Mouse (Mus musculus) heart, postnatal 10 days (tissue): ENCODE results near the gene Rph3a. TPM values are rescaled to one million over a fixed set of nuclear protein-coding genes. Genes with fewer than 3 reads are reported as not detected.
"Not testable (repeated sequence)": the region's sequence is repeated elsewhere in the genome, so short reads cannot be mapped to it uniquely, and the experiment has no call there.

Source experiments
- DNase-seq, 2 experiments: peaks; one replicate each; pipeline ENCODE4 v3.0.0; 2021
- intact Hi-C: fragments of 180-260 bp; cut with DNase I; formaldehyde crosslinking; loops from one replicate; pipeline ENCODE4 v1.15.1; 2025
- total RNA-seq, 2 experiments: library from RNA; stranded (reverse); gene quantifications; 2 replicates each; pipeline ENCODE4 v1.2.3; 2021

Gene Rph3a
- total RNA-seq, 2 experiments from 2014 or later, result not detected

DNA sequence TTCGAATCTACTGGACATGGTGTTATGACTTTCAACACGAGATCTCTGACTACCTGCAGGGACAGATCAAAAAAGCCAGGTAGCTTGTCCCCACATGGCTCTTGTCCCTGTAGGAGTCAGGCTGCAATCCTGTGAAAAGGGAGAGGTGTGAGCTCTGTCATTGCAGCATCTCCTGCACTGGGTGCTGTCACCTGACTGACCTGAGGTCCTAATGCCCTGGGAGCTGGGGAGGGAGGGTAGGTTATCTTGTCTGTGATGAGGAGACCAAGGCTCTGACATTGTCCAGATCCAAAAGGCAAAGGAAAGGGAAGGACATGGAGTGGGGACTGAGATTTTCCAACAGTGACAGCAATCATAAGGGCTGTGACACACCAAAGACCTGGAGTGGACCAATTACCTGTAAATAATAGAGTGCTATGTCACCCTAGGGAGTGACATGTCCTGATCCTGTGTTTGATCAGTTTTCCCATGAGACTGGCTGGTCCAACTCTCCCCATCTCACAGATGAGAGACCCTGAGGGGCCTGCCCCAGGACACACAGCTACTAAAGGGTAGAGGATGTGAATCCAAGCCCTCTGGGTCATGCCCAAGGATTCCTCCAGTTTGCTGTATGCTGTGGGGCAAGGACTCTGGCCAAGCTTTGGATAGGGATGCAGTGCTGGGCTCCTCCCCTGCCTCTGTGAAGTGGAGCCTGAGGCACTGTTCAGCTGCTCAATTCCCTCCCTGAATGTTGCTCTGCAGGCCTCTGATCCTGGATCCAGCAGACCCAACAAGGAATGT is 90.5 kb downstream of the Rph3a start:
- DNase-seq, intact Hi-C loops: not testable (repeated sequence)

DNA sequence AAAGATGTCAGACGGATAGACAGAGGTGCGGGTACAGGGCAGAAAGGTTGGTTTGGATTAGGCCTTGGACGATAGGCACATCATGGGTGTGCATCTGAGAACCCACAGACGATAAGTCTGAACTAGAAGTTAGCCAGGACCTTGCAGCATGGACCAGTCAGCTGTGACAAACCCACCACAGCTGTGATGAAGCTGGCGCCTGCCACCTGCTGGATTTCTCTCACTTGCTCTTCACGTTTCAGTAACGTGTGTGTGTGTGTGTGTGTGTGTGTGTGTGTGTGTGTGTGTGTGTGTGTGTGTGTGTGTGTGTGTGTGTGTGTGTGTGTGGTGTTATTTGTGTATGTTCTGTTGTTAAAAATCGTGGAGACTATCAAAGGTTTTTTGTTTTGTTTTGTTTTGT is 95.7 kb downstream of the Rph3a start, which contains the start of gene Oas1d:
Gene Oas1d, plus strand, starts transcription at position 333 of the 400 bp plus-strand sequence.
- intact Hi-C loops, DNase-seq: not testable (repeated sequence)

DNA sequence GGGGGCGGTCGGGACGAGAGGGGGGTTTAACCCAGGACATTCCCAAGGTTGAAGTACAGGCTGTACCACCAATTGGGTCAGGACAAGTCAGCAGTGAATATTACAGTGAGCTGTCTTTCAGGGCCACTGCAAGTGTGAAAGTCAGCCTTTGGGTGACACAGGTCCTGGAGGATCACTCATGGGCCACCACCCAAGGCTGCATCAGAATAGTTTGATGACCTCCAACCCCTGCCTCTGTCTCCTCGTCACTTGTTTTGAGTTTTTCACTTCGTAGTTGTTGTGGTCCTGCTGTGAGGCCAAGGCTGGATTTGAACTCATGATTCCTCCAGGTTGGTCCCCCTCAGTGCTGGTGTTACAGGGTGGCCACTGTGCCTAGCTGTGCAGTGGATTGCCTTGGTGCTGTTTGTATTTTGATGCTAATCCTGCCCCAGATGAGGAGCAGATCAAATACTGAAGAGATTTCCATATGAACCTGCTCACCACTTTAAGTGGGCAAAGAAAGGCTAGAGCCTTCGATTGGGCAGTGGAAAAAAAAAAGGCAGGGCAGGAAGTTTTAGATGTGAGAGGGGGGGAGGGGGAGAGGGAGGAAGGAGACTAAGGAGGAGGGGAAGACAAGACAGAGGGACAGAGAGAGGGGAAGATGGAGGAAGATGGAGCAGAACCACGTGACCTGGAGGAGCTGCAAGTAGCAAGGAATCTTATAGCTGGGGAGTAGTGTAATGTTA is 101.5 kb downstream of the Rph3a start:
- intact Hi-C loops, result no loop called here
- no peak for DNase-seq

DNA sequence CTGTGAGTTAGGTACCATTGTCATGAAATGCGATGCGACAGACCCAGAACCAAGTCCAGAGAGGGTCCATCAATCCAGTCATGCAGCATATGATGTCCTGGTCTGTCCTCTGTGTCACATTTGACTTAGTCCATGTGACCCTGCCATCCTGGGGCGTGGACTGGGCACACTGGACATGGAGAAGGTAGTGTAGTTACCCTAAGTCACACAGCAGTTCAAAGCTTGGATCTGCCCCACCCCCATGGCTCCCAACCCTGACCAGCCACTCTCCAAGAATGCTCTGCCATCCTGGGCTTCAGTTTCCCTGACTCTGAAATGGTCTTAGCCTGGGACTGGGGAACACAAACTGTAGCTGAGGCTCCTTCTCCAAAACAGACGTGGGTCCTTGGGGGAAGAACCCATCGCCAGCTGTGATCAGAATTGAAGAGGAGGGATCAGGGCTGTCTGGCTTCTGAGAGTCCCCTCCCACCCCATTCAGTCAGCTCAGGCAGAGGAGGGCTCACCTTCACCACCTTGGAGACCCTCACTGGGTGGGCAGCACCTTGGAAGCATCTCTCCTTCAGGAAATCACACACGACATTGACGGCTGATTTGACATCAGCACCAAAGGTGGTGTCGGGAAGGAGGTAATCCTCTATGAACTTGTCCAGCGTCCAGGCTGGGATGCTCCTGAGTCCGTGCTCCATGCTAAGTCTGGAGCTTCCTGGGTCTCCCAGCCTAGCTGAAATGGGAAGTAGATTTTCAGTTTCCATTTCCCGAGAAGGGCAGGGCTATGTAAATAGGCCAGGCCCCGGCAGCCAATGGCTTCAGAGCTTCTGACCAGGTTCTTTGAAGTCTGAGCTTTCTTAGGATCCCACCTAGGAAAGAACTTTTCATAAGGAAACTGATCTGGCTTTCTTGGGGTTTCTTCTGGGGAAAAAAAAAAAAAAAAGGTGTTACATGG is 102.8 kb downstream of the Rph3a start, which contains the start of gene Oas1a:
Gene Oas1a, minus strand, starts transcription at position 731 of the 943 bp plus-strand sequence.
- intact Hi-C loops, DNase-seq: not testable (repeated sequence)

DNA sequence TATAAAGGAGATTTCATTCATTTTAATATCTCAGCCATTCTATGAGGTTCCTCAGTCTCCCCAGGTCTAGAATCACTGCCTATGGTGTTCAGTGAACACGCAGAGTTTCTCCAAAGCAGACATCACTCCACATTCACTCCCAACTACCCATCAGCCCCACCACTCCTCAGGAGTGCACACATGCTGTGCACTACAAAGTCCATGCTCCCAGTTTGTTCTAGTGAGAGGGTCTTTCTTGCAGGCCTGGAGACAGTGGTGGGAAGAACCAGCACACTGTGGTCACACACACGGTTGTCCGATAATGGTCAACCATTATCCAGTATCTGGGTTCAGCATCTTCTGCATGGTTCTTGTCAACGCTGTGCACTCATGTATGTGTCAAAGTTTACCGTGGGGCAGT is 107.8 kb downstream of the Rph3a start:
- intact Hi-C loops, result loop anchor here (2.0 kb wide), 1 partner anchor 13 kb away; no protein-coding TSS in a partner anchor
- no peak for DNase-seq

DNA sequence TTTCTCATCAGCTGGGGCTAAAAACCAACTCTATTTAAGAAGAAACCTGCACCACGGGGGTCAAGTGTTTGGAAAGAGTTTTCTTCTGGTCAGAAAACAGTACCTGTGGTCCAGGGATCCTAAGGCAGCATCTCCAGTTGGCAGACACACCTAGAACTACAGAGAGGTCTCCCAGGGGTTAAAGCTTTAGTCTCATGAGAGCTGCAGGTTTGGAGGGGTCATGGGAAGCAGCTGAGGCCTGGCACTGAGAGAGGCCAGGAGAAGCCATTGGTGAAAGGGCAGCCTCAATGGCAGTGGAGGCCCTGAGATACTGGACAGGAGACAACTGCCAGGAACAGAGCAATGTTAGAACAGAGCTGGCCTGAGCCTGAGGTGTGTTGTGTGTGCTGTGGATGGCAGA is 109.2 kb downstream of the Rph3a start:
- intact Hi-C loops, result no loop called here
- no peak for DNase-seq

DNA sequence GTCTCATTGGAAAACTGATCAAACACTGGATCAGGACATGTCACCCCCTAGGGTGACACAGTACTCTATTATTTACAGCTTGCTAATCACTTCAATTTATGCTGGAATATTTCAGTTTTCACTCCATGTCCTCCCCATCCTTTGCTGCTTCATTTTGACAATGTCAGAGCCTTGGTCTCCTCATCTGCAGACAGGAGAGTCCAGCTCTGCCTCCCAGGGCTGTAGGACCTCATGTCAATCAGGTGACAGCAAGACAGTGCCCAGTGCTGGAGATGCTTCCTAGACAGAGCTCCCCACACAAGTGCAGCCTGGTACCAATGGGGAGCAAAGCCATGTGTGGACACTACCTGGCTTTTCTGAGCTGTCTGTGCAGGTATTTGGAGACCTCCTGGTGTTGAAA is 111.2 kb downstream of the Rph3a start:
- intact Hi-C loops, result loop anchor here (1.0 kb wide), 1 partner anchor 19 kb away; no protein-coding TSS in a partner anchor
- no peak for DNase-seq

DNA sequence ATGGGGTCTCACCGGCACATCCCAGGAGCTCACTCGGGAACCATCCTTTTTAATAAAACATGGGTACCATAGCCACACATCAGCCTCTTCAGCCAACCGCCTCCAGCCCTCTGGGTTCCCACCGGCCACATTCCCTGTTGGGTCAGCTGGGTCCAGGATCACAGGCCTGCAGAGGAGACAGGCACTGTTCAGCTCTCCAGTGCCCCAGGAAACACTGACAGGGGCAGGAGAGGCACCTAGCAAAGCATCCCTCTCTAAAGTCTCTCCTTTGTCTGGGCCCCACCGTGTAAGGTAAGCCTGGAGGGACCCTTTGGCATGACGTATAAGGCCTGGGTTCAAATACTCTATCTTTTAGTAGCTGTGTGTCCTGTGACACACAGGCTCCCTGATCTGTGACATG is 111.6 kb downstream of the Rph3a start:
- intact Hi-C loops, result loop anchor here (1.0 kb wide), 1 partner anchor 19 kb away; no protein-coding TSS in a partner anchor
- DNase-seq, result no peak

DNA sequence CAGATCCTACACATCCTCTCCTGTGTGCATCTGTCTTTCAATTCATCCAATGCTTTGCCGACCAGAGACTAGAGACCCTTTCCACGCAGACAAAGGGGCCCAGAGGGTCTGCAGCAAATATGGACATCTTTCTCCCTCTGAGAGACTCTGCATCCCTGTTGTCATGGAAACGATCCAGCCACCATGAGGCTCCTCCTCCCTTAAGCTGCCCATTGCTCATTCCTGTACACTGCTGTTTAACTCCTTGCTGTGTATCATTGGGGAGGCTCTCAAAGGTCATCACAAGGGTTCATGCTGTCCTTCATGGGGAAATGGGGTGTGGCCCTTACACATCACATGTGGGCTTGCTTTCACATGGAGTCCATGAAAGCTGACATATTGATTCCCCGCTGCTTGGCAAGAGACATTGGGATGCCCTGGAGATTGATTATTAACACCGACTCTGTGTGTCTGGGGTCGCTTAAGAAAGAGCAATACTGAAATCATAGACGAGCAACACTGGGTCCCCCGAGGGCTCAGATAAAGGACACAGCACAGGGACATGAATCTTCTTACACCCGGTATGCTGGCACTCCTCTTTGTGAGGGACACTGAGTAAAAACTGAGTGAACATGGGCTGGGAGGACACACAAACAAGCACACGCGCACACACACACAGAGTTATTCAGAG is 114.5 kb downstream of the Rph3a start:
- intact Hi-C loops, result no loop called here
- no peak for DNase-seq

DNA sequence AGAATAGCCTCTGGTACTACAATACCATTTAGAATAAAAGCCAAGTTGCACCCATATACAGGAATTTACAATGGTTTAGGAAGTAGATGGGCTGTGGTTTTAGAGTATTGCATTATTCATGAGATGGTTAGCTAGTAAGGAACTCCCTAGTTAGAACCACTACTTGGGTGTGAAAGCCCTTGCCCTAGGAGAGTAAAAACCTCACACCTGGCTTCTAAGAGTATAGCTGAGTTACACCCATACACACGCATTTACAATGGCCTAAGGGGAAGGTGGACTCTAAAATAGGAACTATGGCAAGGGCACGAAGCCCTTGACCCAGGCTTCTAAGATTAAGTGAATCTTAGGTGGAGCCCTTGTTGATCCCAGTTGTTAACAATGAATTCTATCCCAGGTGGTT is 115.2 kb downstream of the Rph3a start:
- DNase-seq, intact Hi-C loops: not testable (repeated sequence)

DNA sequence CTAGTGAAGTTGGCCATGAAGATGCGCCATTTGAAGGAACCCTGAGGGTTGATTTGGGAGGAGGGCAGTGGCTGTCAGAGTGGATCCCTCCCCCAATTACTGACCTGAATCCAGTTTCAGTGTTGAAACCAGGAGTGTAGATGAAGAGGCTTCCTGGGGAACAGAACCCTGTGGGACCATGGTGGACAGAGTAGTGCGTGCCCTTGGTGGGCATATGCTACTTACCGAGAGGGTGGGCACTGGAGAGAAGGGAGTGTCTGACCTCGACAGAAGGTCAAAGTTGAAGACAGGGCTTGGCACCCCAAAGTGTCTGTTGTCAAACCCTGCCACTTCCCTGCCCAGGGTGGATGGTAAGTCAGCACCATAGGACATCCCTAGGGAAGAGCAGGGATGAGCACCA is 116.0 kb downstream of the Rph3a start:
- DNase-seq, intact Hi-C loops: not testable (repeated sequence)

DNA sequence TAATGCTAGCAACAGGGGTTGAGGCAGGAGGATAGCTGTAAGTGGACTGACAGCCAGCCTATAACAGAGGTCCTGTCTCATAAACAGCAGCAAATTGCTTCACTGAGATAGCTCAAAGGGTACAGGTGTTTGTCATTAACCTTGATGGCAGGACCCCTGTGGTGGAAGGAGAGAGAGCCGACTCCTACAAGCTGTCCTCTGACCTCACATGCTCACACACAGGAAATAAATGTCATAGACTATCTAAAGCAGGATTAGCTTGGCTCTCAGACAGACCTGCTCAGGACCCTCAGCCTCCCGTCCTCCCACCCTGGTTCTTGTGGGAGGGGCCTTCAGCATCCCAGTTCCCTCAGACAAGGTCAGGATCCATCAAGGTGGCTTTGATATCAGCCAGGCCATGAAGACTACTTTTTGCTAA is 117.6 kb downstream of the Rph3a start:
- intact Hi-C loops, result no loop called here
- DNase-seq, result no peak

DNA sequence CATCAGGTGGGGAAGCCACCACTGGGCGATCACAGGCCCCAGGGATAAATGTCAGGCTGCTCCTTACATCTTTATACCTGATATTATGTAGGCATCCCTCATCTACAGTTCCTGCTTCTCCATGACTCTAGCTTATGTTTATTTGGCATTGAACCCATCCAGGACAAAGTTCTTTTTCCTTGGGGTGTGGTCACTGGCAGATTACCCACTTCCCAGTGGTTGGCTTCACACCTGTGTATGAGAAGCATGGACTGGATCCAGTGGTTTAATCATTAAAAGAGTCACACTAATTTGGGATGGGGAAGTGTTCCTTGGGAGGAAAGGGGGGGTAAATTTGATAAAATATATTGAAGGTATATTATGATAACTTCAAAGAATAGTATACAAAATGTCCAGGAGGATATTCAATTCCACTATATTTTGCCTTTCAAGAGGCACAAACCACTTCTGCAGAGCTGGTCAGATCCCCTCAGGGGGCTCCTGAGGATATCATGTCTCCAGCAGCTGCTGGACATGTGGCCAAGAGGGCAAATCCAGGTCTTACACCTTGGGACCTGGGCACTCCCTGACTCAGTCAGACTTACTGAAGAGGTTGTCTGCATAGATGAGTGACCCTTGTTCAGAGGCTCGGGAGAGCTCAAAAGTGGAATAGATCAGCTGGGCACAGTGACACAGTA is 118.2 kb downstream of the Rph3a start:
- DNase-seq, intact Hi-C loops: not testable (repeated sequence)

DNA sequence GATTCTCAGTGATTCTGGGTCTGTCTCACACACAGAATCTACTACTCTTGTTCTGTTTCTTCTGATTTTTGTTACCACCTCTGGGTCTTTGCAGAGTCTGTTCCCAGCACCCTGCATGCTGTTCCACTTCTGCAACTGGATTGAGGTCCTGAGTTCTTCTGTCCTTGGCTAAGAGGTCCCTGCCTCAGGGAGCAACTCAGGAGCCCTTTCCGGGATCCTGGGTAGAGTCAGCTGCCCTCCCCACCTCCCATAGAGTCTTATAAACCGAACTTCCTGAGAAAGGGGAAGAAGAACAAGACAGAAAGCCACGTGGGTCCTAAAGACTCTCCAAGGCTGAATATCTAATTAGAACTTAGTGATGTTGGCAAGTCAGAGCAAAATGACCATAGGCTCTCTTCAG is 118.9 kb downstream of the Rph3a start:
- intact Hi-C loops, result no loop called here
- DNase-seq, result no peak

Other genes starting within 250 kb of the Rph3a start
- under 1 TPM in 1 of 2 experiments, not detected in 1; 0.12 TPM for gene Oas3, start 232.4 kb downstream of the Rph3a start, total RNA-seq
- not detected for gene Oas1e, start 214.6 kb downstream of the Rph3a start, total RNA-seq
- under 1 TPM; 0.69 TPM for gene Oas1c, start 197.6 kb downstream of the Rph3a start, total RNA-seq
- not detected for gene Oas1f, start 162.7 kb downstream of the Rph3a start, total RNA-seq
- gene Oas1h, start 148.7 kb downstream of the Rph3a start, total RNA-seq, result not detected
- not detected for gene Oas1g, start 122.5 kb downstream of the Rph3a start, total RNA-seq
- under 1 TPM; 0.17 TPM for gene Oas1a, start 102.6 kb downstream of the Rph3a start, total RNA-seq
- not detected for gene Oas1d, start 95.6 kb downstream of the Rph3a start, total RNA-seq
- gene Ptpn11, start 181.3 kb upstream of the Rph3a start, total RNA-seq, result 100 to 1,000 TPM; 102 to 158 TPM
- gene Rpl6, start 194.4 kb upstream of the Rph3a start, total RNA-seq, result 100 to 1,000 TPM; 729 to 779 TPM
- 10 to 100 TPM; 24.0 to 24.4 TPM for gene Hectd4, start 210.1 kb upstream of the Rph3a start, total RNA-seq